Comparison of ENCODE assay signal across 28 mouse cellular contexts in the genomic region with DNA sequence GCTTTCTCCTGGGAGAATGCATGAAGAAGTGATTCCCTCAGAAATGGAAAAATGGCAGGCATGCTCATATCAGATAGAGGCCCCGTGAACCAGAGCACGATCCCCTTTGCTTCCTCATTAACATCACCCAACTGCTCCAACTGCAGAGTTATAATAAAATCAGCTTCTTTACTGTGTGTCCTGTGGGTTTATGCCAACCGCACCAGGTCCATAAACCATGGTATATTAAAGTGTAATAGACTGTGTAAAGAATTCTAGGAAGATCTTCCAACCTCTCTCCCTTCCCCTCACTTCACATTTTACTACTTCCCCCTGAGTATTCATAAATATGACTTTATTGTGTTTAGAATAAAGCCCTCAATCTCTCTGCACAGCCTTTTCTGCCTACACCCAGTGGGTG.
"Had no signal": no experiment of that assay in that cellular context is flagged by ENCODE, and none has a peak within 500 bp of the region (broad histone marks: within the 10 kb centered on the region; RNA-seq: fewer than 3 reads in every experiment).

No protein-coding gene starts in this region.

- H3K27ac ChIP-seq: embryonic facial prominence, embryonic 10.5 days; embryonic facial prominence, embryonic 12.5 days; embryonic facial prominence, embryonic 13.5 days; embryonic facial prominence, embryonic 15.5 days; forebrain, embryonic 10.5 days; forebrain, embryonic 12.5 days; forebrain, embryonic 13.5 days; forebrain, embryonic 15.5 days; gastrocnemius, adult 2 months; heart, adult 2 months had no signal

- H3K9me3 ChIP-seq: embryonic facial prominence, embryonic 10.5 days; embryonic facial prominence, embryonic 12.5 days; embryonic facial prominence, embryonic 13.5 days; embryonic facial prominence, embryonic 15.5 days; forebrain, embryonic 10.5 days; forebrain, embryonic 12.5 days; forebrain, embryonic 13.5 days; forebrain, embryonic 15.5 days had no signal

- H3K36me3 ChIP-seq: embryonic facial prominence, embryonic 10.5 days; embryonic facial prominence, embryonic 12.5 days; embryonic facial prominence, embryonic 13.5 days; embryonic facial prominence, embryonic 15.5 days; forebrain, embryonic 10.5 days; forebrain, embryonic 12.5 days; forebrain, embryonic 15.5 days had no signal

- DNase-seq: cerebellum, adult 2 months; cerebellum, adult 8-10 months; cerebellum, adult 9-10 months; cerebellum, adult 9-11 months; cerebellum, postnatal 10 days; cerebellum, postnatal 14 days; cerebellum, postnatal 25 days; cerebellum, postnatal 36 days; embryo, embryonic 11 days; forebrain, postnatal 0 days; gastrocnemius, adult 2 months; gastrocnemius, postnatal 10 days; gastrocnemius, postnatal 14 days; gastrocnemius, postnatal 25 days; gastrocnemius, postnatal 36 days; heart, adult 18-20 months; heart, adult 2 months had no signal

- H3K27me3 ChIP-seq: embryonic facial prominence, embryonic 12.5 days; embryonic facial prominence, embryonic 13.5 days; embryonic facial prominence, embryonic 15.5 days; forebrain, embryonic 12.5 days; forebrain, embryonic 13.5 days; forebrain, embryonic 15.5 days had no signal

- H3K9ac ChIP-seq: embryonic facial prominence, embryonic 12.5 days; embryonic facial prominence, embryonic 13.5 days; embryonic facial prominence, embryonic 15.5 days; forebrain, embryonic 12.5 days; forebrain, embryonic 13.5 days; forebrain, embryonic 15.5 days; forebrain, postnatal 0 days had no signal

- H3K4me1 ChIP-seq: forebrain, embryonic 15.5 days had no signal

- H3K4me3 ChIP-seq: embryonic facial prominence, embryonic 10.5 days; embryonic facial prominence, embryonic 12.5 days; embryonic facial prominence, embryonic 13.5 days; embryonic facial prominence, embryonic 15.5 days; erythroblast, embryonic 14.5 days; forebrain, embryonic 10.5 days; forebrain, embryonic 12.5 days; forebrain, embryonic 13.5 days; forebrain, embryonic 15.5 days; gastrocnemius, adult 2 months; heart, adult 2 months had no signal

- H3K4me2 ChIP-seq: embryonic facial prominence, embryonic 12.5 days; embryonic facial prominence, embryonic 13.5 days; embryonic facial prominence, embryonic 15.5 days; forebrain, embryonic 12.5 days; forebrain, embryonic 13.5 days; forebrain, embryonic 15.5 days had no signal

- ATAC-seq: forebrain, embryonic 13.5 days; forebrain, embryonic 14.5 days; forebrain, embryonic 15.5 days; forebrain, embryonic 16.5 days; forebrain, postnatal 0 days had no signal
